Mouse (Mus musculus): ENCODE data around the gene Vmn2r73.
"Not testable (repeated sequence)": the region's sequence is repeated elsewhere in the genome, so short reads cannot be mapped to it uniquely, and the experiment has no call there.

Vmn2r73 gene

GRCm38 (mm10) chr7:85876166-85876565 is at the start of gene Vmn2r73:
Gene Vmn2r73, minus strand, starts transcription at chr7:85876266.
- no peak for DNase-seq (ENCODE audit: low spot score)

- no peak for DNase-seq (ENCODE audit: low spot score)
These were observed 35.7 kb downstream of the Vmn2r73 start for GRCm38 (mm10) chr7:85840090-85840948.

- not testable (repeated sequence) for DNase-seq (ENCODE audit: low spot score)
These were observed 58.0 kb downstream of the Vmn2r73 start for GRCm38 (mm10) chr7:85818092-85818491.
